Mouse (Mus musculus) cortical plate, adult 2 months (tissue): ENCODE measurements at regions not wholly inside any gene's neighbourhood (a gene's known extent, or its start where the extent isn't known, plus 50 kb on each side); places are given as distances from the start of the nearest gene placed in this dataset.

Experiments
- CTCF ChIP-seq: fragments of 200-500 bp; IDR thresholded peaks from 2 replicates; pipeline ENCODE4 v1.5.1; 2011; ENCODE audit warnings: mild to moderate bottlenecking, control low read depth, low read length; ENCODE audit not compliant: insufficient read depth; ENCODE audit errors: extremely low read depth
- POLR2A ChIP-seq: fragments of 200-500 bp; IDR thresholded peaks from 2 replicates; pipeline ENCODE4 v1.6.1; 2011; ENCODE audit warnings: mild to moderate bottlenecking, low read length, control low read depth; ENCODE audit not compliant: insufficient read depth; ENCODE audit errors: extremely low read depth

- TF ChIP-seq POLR2A: no peak
- no peak for TF ChIP-seq CTCF
Observed at GRCm38 (mm10) chr6:50922235-50922634, 268.0 kb upstream of the Npvf start.
